Mouse (Mus musculus): ENCODE data around the gene Mcl1. TPM values are rescaled to one million over a fixed set of nuclear protein-coding genes. Genes with fewer than 3 reads are reported as not detected.
A peak's percentile ranks its signal among the peaks of the same experiment; 100 is the strongest.

The Mcl1 gene
- polyA plus RNA-seq, 1 experiment from 2014 or later, result 52.2 TPM

GRCm38 (mm10) chr3:95639694-95640093 lies 18.9 kb upstream of the Mcl1 start:
- Histone ChIP-seq H3K27ac (ENCODE audit: low read depth, low read length) (no peak overlapping the region), H3K27me3 (replicated peaks; ENCODE audit: control insufficient read depth, insufficient read depth, low read length) (no peaks in the 10 kb centered on the region), H3K4me1 (replicated peaks; ENCODE audit: control insufficient read depth, insufficient read depth, low read length) (peaks cover 21% of the 10 kb centered on the region), H3K36me3 (ENCODE audit: control insufficient read depth, insufficient read depth, low read length) (peaks cover 10% of the 10 kb centered on the region), H3K9me3 (ENCODE audit: control insufficient read depth, low read length) (no peaks in the 10 kb centered on the region), H3K4me2 (no peak overlapping the region), H3K9ac (ENCODE audit: low read depth, low read length) (no peak overlapping the region), H3K4me3 (ENCODE audit: low read depth, low read length) (no peak overlapping the region)
- DNase-seq (ENCODE audit: low spot score) (no peak), ATAC-seq (replicated peaks; ENCODE audit: low FRiP score) (no peak)
- 94% methylated on average over 1 of the region's 1 CpGs for WGBS

GRCm38 (mm10) chr3:95643097-95643496 lies 15.5 kb upstream of the Mcl1 start:
- DNase-seq (ENCODE audit: low spot score) (no peak), ATAC-seq (replicated peaks; ENCODE audit: low FRiP score) (peak; percentile 74)
- peaks cover 19% of the 10 kb centered on the region for H3K4me1 ChIP-seq (replicated peaks; ENCODE audit: control insufficient read depth, insufficient read depth, low read length)
- no peak overlapping the region for H3K27ac ChIP-seq (ENCODE audit: low read depth, low read length)
- H3K4me2 ChIP-seq, result no peak overlapping the region
- H3K27me3 ChIP-seq (replicated peaks; ENCODE audit: control insufficient read depth, insufficient read depth, low read length), result no peaks in the 10 kb centered on the region
- WGBS, result 57% methylated on average over 7 of the region's 7 CpGs
- no peak overlapping the region for H3K4me3 ChIP-seq (ENCODE audit: low read depth, low read length)
- H3K9me3 ChIP-seq (ENCODE audit: control insufficient read depth, low read length), result no peaks in the 10 kb centered on the region
- H3K9ac ChIP-seq (ENCODE audit: low read depth, low read length), result no peak overlapping the region
- peaks cover 3% of the 10 kb centered on the region; the same call in 1 of the 2 replicates for H3K36me3 ChIP-seq (ENCODE audit: control insufficient read depth, insufficient read depth, low read length)

GRCm38 (mm10) chr3:95645313-95646235 lies 13.0 kb upstream of the Mcl1 start:
- 43% methylated on average over 10 of the region's 10 CpGs for WGBS
- Histone ChIP-seq H3K9ac (ENCODE audit: low read depth, low read length) (no peak overlapping the region), H3K4me1 (replicated peaks; ENCODE audit: control insufficient read depth, insufficient read depth, low read length) (peaks cover 19% of the 10 kb centered on the region), H3K27me3 (replicated peaks; ENCODE audit: control insufficient read depth, insufficient read depth, low read length) (no peaks in the 10 kb centered on the region), H3K4me2 (peak overlapping the region; percentile 5; the same call in 1 of the 2 replicates), H3K9me3 (ENCODE audit: control insufficient read depth, low read length) (no peaks in the 10 kb centered on the region), H3K27ac (ENCODE audit: low read depth, low read length) (no peak overlapping the region), H3K4me3 (ENCODE audit: low read depth, low read length) (no peak overlapping the region), H3K36me3 (ENCODE audit: control insufficient read depth, insufficient read depth, low read length) (no peaks in the 10 kb centered on the region)
- DNase-seq (ENCODE audit: low spot score), result no peak
- peak; percentile 53 for ATAC-seq (replicated peaks; ENCODE audit: low FRiP score)

GRCm38 (mm10) chr3:95648016-95648415 lies 10.6 kb upstream of the Mcl1 start:
- H3K27me3 ChIP-seq (replicated peaks; ENCODE audit: control insufficient read depth, insufficient read depth, low read length), result no peaks in the 10 kb centered on the region
- no peak for ATAC-seq (replicated peaks; ENCODE audit: low FRiP score)
- no peaks in the 10 kb centered on the region for H3K9me3 ChIP-seq (ENCODE audit: control insufficient read depth, low read length)
- 88% methylated on average over 5 of the region's 5 CpGs for WGBS
- H3K9ac ChIP-seq (ENCODE audit: low read depth, low read length), result no peak overlapping the region
- H3K36me3 ChIP-seq (ENCODE audit: control insufficient read depth, insufficient read depth, low read length), result no peaks in the 10 kb centered on the region
- H3K4me1 ChIP-seq (replicated peaks; ENCODE audit: control insufficient read depth, insufficient read depth, low read length), result peaks cover 18% of the 10 kb centered on the region
- no peak overlapping the region for H3K4me2 ChIP-seq
- H3K27ac ChIP-seq (ENCODE audit: low read depth, low read length), result no peak overlapping the region
- no peak overlapping the region for H3K4me3 ChIP-seq (ENCODE audit: low read depth, low read length)
- DNase-seq (ENCODE audit: low spot score), result no peak

- 53% methylated on average over 6 of the region's 6 CpGs for WGBS
- no peak overlapping the region for H3K9ac ChIP-seq (ENCODE audit: low read depth, low read length)
- H3K4me2 ChIP-seq, result no peak overlapping the region
- ATAC-seq (replicated peaks; ENCODE audit: low FRiP score) (no peak), DNase-seq (ENCODE audit: low spot score) (no peak)
- H3K27ac ChIP-seq (ENCODE audit: low read depth, low read length), result peak overlapping the region; percentile 53
- no peaks in the 10 kb centered on the region for H3K9me3 ChIP-seq (ENCODE audit: control insufficient read depth, low read length)
- no peak overlapping the region for H3K4me3 ChIP-seq (ENCODE audit: low read depth, low read length)
- no peaks in the 10 kb centered on the region for H3K27me3 ChIP-seq (replicated peaks; ENCODE audit: control insufficient read depth, insufficient read depth, low read length)
- peaks cover 14% of the 10 kb centered on the region; the same call in 1 of the 2 replicates for H3K4me1 ChIP-seq (replicated peaks; ENCODE audit: control insufficient read depth, insufficient read depth, low read length)
- no peaks in the 10 kb centered on the region for H3K36me3 ChIP-seq (ENCODE audit: control insufficient read depth, insufficient read depth, low read length)
These were observed 8.1 kb upstream of the Mcl1 start for GRCm38 (mm10) chr3:95650276-95651032.

- Histone ChIP-seq H3K4me2 (no peak overlapping the region), H3K27me3 (replicated peaks; ENCODE audit: control insufficient read depth, insufficient read depth, low read length) (no peaks in the 10 kb centered on the region), H3K9ac (ENCODE audit: low read depth, low read length) (no peak overlapping the region), H3K36me3 (ENCODE audit: control insufficient read depth, insufficient read depth, low read length) (no peaks in the 10 kb centered on the region), H3K9me3 (ENCODE audit: control insufficient read depth, low read length) (no peaks in the 10 kb centered on the region), H3K27ac (ENCODE audit: low read depth, low read length) (peak overlapping the region; percentile 35; the same call in 1 of the 2 replicates), H3K4me3 (ENCODE audit: low read depth, low read length) (no peak overlapping the region), H3K4me1 (replicated peaks; ENCODE audit: control insufficient read depth, insufficient read depth, low read length) (peaks cover 14% of the 10 kb centered on the region; the same call in 1 of the 2 replicates)
- WGBS, result 75% methylated on average over 3 of the region's 3 CpGs
- no peak for DNase-seq (ENCODE audit: low spot score)
- no peak for ATAC-seq (replicated peaks; ENCODE audit: low FRiP score)
These were observed 7.6 kb upstream of the Mcl1 start for GRCm38 (mm10) chr3:95651033-95651373.

GRCm38 (mm10) chr3:95651391-95652203 lies 7.0 kb upstream of the Mcl1 start:
- Histone ChIP-seq H3K4me3 (ENCODE audit: low read depth, low read length) (no peak overlapping the region), H3K36me3 (ENCODE audit: control insufficient read depth, insufficient read depth, low read length) (no peaks in the 10 kb centered on the region), H3K4me2 (no peak overlapping the region), H3K9me3 (ENCODE audit: control insufficient read depth, low read length) (no peaks in the 10 kb centered on the region), H3K4me1 (replicated peaks; ENCODE audit: control insufficient read depth, insufficient read depth, low read length) (peaks cover 14% of the 10 kb centered on the region; the same call in 1 of the 2 replicates), H3K9ac (ENCODE audit: low read depth, low read length) (no peak overlapping the region), H3K27ac (ENCODE audit: low read depth, low read length) (peak overlapping the region; percentile 17; the same call in 1 of the 2 replicates), H3K27me3 (replicated peaks; ENCODE audit: control insufficient read depth, insufficient read depth, low read length) (no peaks in the 10 kb centered on the region)
- ATAC-seq (replicated peaks; ENCODE audit: low FRiP score) (no peak), DNase-seq (ENCODE audit: low spot score) (no peak)
- WGBS, result 80% methylated on average over 16 of the region's 16 CpGs

GRCm38 (mm10) chr3:95652204-95652811 lies 6.3 kb upstream of the Mcl1 start:
- peak; percentile 32; the same call in 1 of the 2 replicates for ATAC-seq (replicated peaks; ENCODE audit: low FRiP score)
- Histone ChIP-seq H3K27me3 (replicated peaks; ENCODE audit: control insufficient read depth, insufficient read depth, low read length) (no peaks in the 10 kb centered on the region), H3K4me2 (no peak overlapping the region), H3K9me3 (ENCODE audit: control insufficient read depth, low read length) (no peaks in the 10 kb centered on the region), H3K4me3 (ENCODE audit: low read depth, low read length) (no peak overlapping the region), H3K9ac (ENCODE audit: low read depth, low read length) (no peak overlapping the region), H3K36me3 (ENCODE audit: control insufficient read depth, insufficient read depth, low read length) (no peaks in the 10 kb centered on the region), H3K4me1 (replicated peaks; ENCODE audit: control insufficient read depth, insufficient read depth, low read length) (peaks cover 14% of the 10 kb centered on the region; the same call in 1 of the 2 replicates), H3K27ac (ENCODE audit: low read depth, low read length) (no peak overlapping the region)
- 67% methylated on average over 7 of the region's 7 CpGs for WGBS
- no peak for DNase-seq (ENCODE audit: low spot score)

Data from liver, embryonic 11.5 days (tissue).